Mouse (Mus musculus) myocyte (in vitro differentiated cells): Measurements from ENCODE around the gene Oasl1.

Experiments
- CEBPB ChIP-seq: IDR thresholded peaks from 2 replicates; pipeline ENCODE4 v1.6.1; 2011; ENCODE audit warnings: mild to moderate bottlenecking, moderate library complexity; ENCODE audit not compliant: poor library complexity, insufficient read depth, severe bottlenecking
- MAX ChIP-seq: IDR thresholded peaks from one replicate; pipeline ENCODE4 v1.6.1; 2011; ENCODE audit warnings: low read depth, mild to moderate bottlenecking, control low read depth
- MYOG ChIP-seq, 3 experiments: IDR thresholded peaks; one replicate each; pipeline ENCODE4 v1.6.1; 2011; ENCODE audit warnings: control low read depth in 2 of 3, low read depth in 2 of 3, mild to moderate bottlenecking in 2 of 3; ENCODE audit not compliant: insufficient read length in 2 of 3, control insufficient read depth in 1 of 3, insufficient read depth in 1 of 3
- POLR2AphosphoS2 ChIP-seq: IDR thresholded peaks from one replicate; pipeline ENCODE4 v1.6.1; 2011; ENCODE audit warnings: low read depth, control low read depth; ENCODE audit not compliant: insufficient read length
- REST ChIP-seq: IDR thresholded peaks from one replicate; pipeline ENCODE4 v1.6.1; 2011; ENCODE audit warnings: mild to moderate bottlenecking, control low read depth, moderate library complexity; ENCODE audit not compliant: insufficient read depth, insufficient read length
- USF1 ChIP-seq: IDR thresholded peaks from one replicate; pipeline ENCODE4 v1.6.1; 2011; ENCODE audit warnings: low read depth, mild to moderate bottlenecking, control low read depth, moderate library complexity

DNA sequence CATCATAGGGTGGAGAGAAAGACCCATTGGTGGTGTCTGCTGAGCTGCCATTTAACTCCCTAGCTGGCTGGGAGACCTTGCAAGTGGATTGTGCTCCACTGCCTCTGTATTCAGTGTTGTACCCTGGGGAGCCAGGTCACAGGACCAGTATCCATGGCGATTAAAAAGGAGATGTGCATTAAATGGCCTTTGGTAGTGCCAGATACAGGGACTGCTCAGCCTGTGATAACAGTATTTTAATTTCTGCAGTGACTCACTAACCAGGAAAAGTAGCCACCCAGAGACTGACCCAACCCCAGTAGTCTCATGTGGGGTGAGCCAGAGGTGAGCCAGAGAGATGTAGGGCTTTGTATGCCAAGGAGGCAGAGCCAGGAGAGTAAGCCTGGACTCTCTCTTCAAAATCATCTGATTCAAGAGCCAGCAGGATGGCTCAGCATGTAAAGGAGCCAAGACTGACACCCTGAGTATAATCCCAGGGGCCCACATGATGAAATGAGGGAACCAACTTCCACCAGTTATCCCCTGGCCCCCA lies 3.2 kb downstream of the Oasl1 start:
- TF ChIP-seq REST, result no peak
- no peak for TF ChIP-seq CEBPB
- no peak for TF ChIP-seq MAX
- no peak for TF ChIP-seq USF1
- TF ChIP-seq POLR2AphosphoS2, result no peak
- TF ChIP-seq MYOG (IDR thresholded peaks at IDR 0.05; ENCODE audit: control insufficient read depth in 1 of 3, insufficient read depth in 1 of 3, insufficient read length in 2 of 3, low read depth in 2 of 3), result no peak
